Mouse (Mus musculus) adrenal gland, postnatal 14 days (tissue): Measurements from ENCODE around the gene S100a3. TPM values are rescaled to one million over a fixed set of nuclear protein-coding genes. Genes with fewer than 3 reads are reported as not detected.

ENCODE experiments used
- DNase-seq: peaks from one replicate; pipeline ENCODE4 v3.0.0; 2021; ENCODE audit warnings: mixed read lengths
- long read RNA-seq, 2 experiments: library from polyadenylated mRNA; stranded (forward); transcript quantifications; one replicate each; pipeline ENCODE4 v2.0.0; 2021
- total RNA-seq: library from RNA; stranded (reverse); gene quantifications from 2 replicates; pipeline ENCODE4 v1.2.3, GENCODE M21; 2021

S100a3 gene
- total RNA-seq, result not detected in 2 replicates
- long read RNA-seq, experiment 1, result 0 reads
- long read RNA-seq, experiment 2, result 0 reads

DNA sequence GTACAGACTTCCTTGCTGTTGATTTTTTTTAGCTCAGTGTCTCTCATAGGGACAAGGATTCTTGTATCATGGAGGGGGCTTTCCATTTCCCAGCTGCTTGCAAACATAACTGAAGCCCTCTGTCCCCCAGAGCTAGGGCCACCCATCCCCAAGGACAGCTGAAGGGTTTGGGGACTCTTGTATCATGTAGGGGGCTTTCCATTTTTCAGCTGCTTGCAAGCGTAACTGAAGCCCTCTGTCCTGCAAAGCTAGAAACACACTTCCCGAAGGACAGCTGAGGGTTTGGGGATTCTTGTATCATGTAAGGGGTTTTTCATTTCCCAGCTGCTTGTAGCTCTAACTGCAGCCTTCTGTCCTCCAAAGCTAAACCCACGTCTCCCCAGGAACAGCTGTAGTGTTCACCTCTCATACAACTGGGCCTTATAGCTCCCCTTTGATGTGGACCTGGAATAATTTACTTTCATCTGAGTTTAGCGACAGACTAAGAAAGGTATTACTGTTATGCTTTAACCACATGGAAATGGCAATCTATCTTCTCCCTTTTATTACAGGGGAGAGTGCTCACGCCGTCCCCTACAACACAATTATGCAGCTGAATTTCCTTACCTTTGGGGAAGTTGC lies at the start of gene S100a3:
S100a3 (plus strand) TSS at position 571 of the 621 bp plus-strand sequence.
- no peak for DNase-seq

- no peak for DNase-seq
Measured at GRCm38 (mm10) chr3:90512276-90512675, 48.1 kb upstream of the S100a3 start.

- no peak for DNase-seq
Measured at GRCm38 (mm10) chr3:90512948-90513642, 47.3 kb upstream of the S100a3 start.

GRCm38 (mm10) chr3:90513796-90514590 lies 46.4 kb upstream of the S100a3 start, which contains the start of the genes S100a1 and S100a13:
Gene S100a1 (minus strand): TSS chr3:90514392.
Gene S100a13 (plus strand): TSS chr3:90514435.
- DNase-seq, result peak; percentile 88

DNA sequence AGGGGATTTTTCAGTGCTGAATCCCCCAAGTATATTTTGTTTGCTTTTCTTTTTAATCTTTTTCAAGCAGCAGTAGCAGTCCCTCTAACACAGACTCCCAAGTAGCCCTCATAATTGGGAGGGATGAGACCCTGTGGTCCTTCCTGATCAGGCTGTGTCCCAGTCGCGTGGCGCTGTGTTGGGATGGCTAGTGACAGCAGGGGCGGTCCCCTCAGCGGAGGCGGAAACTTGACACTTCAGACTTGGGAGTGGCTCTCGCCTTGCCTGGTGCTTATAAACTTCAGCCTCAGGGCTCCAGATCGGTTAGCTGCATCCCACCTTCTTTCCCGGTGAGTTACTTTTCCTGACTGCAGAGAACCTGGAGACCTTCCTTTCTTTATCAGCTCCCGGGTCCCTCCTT lies 45.7 kb upstream of the S100a3 start:
- peak; percentile 84 for DNase-seq

- DNase-seq, result peak; percentile 62
Measured at GRCm38 (mm10) chr3:90515242-90515641, 45.1 kb upstream of the S100a3 start.

DNA sequence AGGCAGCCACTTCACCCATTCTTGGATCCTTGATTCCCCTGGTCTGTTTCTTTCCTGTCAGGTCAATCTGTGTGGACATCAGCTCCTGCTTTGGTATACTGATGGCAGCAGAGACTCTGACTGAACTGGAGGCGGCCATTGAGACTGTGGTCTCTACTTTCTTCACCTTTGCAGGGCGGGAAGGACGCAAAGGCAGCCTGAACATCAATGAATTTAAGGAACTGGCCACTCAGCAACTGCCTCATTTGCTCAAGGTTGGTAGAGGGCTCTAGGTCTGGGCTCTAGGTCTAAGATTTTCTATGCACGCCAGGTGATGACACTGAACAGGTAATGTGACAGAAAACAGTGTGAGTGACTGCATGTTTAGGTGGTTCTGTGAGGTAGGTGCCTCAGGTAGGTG lies 44.6 kb upstream of the S100a3 start:
- DNase-seq, result no peak

DNA sequence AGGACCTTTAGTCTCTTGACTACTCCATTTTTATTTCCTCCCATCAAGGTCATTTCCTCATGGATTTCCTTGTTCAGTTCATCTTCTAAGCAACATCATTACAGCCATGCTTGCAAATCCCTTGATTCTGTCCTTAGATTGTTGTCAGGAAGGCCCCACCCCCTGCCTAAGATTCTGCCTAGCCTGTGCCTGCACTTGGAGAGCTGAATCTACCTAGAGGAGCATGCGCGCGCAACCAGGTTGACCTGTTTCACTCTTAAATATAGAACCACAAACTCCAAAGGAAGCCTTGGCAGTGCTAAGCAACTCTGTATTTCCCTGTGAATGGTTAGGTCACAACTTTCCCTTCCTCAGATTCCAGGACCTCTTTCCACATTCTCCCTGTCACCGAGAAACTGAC lies 42.7 kb upstream of the S100a3 start:
- DNase-seq, result no peak

DNA sequence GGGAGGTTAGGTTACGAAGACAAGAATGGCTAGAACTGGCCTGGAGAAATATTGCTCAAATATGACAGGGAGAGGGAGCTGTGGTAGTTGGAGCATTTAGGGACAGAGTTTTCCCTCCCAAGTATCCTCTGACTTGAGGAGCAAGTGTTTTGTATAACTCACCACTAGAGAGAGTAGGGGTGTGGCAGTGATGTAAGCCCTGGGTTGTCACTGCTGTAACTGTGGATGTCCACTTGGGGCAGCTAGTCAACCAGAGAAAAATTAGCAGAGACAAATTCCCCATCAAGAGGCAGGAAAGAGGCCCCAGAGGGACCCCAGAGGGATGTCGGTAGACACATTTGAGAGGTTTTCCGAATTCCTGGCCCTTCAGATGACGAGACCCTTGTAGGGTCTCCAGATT lies 35.0 kb upstream of the S100a3 start:
- DNase-seq, result peak; percentile 65

GRCm38 (mm10) chr3:90526076-90526475 lies 34.3 kb upstream of the S100a3 start:
- no peak for DNase-seq

DNA sequence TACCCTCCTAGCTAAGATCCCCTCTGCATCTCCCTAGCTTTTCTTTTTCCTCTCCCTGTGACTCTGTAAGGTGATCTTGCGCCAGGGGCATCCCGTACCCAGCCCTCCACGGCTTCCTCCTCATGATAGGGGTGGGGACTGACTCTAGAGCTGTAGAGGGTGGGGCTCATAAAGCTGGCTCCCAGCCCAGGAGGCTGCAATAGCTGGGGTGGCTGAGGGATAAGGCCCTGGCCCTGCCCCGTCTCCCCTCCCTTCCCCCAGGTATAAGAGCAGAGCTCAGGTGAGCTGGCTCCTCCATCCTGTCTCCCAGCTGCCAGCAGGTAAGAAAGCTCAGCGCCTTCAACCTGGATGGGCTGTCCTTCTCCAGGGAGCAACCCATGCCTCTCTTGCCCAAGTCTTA lies 33.8 kb upstream of the S100a3 start, which contains the start of gene S100a14:
S100a14 (plus strand) TSS at position 277 of the 400 bp plus-strand sequence.
- DNase-seq, result no peak

GRCm38 (mm10) chr3:90527291-90527873 lies 33.0 kb upstream of the S100a3 start:
- DNase-seq, result no peak

GRCm38 (mm10) chr3:90531713-90532112 lies 28.7 kb upstream of the S100a3 start:
- DNase-seq, result no peak

GRCm38 (mm10) chr3:90535446-90535845 lies 24.9 kb upstream of the S100a3 start:
- DNase-seq, result no peak

DNA sequence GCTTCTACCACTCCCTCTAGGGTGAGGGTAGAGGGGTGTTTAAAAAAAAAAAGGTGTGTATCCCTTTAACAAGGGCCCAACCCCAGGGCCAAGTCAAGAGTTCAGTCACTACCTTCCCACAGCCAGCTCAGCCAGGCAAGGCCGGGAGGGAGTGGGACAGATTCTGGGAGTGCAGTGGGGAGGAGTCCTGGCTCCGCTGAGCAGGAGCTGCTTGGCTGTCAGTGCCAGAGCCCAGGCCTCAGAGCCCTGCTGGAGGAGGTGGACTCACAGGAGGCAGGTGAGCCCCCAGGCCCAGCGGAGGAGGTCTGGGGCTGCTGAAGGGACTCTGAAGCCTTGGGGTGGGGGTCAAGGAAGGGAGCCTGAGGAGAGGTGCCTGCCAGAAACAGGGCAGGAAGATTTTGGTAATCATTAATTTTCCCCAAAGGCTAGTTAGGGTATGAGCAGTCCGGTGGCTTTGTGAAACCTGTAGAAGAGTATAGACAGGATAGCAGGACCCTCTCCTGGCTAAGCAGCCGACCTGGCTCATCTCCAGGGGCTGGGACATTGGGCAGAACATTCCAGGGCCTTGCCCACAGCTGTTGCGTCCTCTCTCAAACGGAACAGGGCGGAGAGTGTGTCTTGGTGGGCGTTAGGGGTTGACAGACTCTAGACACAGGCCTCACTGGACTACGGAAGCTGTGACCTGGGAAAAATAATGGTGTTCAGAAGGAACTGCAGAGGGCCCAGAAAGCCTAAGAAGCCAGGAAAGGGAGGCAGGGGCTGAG lies 23.1 kb upstream of the S100a3 start, which contains the start of gene S100a16:
S100a16 (plus strand) TSS at position 114 of the 764 bp plus-strand sequence.
- peak; percentile 89 for DNase-seq

DNA sequence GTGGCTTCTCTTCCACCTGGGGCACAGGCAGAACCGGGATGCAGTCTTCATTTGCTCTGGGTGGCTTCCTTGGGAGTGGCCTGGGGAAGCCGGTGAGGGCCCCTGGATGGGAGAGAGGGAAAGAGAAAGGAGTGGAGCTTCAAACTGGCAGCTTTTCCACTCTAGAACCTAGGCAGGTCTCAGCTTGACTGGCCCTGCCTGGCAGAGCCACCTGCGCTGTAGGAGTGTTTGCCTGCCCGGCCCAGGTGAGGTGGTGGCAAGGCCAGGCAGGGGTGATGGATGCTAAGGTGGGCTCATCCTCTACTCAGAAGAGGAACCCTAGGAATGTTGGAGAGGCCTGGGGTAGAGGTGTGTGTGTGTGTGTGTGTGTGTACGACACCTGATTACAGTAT lies 22.5 kb upstream of the S100a3 start:
- no peak for DNase-seq

DNA sequence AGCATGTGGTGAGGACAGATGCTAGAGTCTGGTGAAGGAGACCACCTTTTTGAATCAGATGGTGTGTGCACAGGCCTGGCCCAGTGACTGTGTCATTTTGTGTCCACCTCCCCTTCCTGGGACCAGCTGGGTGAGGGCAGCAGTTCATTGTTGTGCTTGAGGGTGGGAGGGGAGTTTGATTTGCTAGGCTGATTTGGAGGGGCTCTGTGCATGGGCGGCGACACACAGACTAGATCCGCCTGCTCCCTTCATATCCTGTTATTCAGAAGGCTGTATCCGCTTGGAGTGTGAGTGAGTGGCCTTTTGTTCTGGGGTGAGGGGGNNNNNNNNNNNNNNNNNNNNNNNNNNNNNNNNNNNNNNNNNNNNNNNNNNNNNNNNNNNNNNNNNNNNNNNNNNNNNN lies 19.5 kb upstream of the S100a3 start:
- peak; percentile 48 for DNase-seq

GRCm38 (mm10) chr3:90549676-90550420 lies 10.5 kb upstream of the S100a3 start:
- DNase-seq, result peak; percentile 27

GRCm38 (mm10) chr3:90550421-90550790 lies 10.0 kb upstream of the S100a3 start:
- no peak for DNase-seq

DNA sequence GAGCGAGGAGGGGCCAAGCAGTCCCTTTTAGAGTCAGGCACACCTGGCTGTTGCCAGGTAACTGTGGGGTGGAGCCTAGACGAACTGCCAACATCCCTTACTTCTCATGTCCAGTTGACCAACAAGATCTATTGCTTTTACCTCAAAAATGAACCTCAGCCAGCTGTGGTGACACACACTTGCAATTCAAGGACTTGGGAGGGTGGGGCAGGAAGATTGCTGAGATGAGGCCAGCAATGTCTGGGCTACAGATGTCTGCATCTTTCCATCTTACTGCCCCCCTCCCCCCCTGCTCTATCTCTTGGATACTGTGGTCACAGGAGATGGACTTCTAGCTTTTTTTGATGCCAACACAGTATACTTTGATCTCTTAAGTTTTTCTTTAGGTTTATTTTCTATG lies 8.1 kb upstream of the S100a3 start:
- no peak for DNase-seq

DNA sequence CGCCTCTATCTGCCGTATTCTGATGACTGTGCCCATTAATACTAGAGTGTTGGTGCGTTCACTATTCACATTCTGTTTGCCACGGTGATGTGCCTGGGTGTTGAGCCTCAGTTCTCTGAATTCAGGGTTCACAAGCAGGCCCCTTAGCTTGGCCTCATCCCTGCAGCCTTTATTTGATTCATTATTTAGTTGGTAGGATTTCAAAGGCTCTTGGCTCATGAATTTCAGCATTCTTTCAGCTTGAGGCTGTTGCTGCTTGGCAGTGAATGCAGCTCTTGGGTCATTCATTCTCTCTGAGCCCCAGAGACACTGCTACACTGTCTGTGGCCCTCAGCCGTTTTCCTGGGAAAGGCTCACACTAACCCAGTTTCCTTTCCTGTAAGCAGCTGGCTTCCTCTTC lies 4.4 kb upstream of the S100a3 start:
- peak; percentile 32 for DNase-seq
